Mouse (Mus musculus) C2C12 (cell line): ENCODE data around the gene Llgl2.

ENCODE experiments used
- CEBPB ChIP-seq: IDR thresholded peaks from one replicate; pipeline ENCODE4 v1.6.1; 2011; ENCODE audit warnings: low read depth, mild to moderate bottlenecking, control low read depth, moderate library complexity
- CTCF ChIP-seq: IDR thresholded peaks from one replicate; pipeline ENCODE4 v1.5.1; 2011; ENCODE audit not compliant: control insufficient read depth, insufficient read depth, insufficient read length
- MAX ChIP-seq: IDR thresholded peaks from one replicate; pipeline ENCODE4 v1.6.1; 2011; ENCODE audit warnings: mild to moderate bottlenecking, control low read depth
- MYOD1 ChIP-seq: IDR thresholded peaks from one replicate; pipeline ENCODE4 v1.6.1; 2011; ENCODE audit warnings: low read depth; ENCODE audit not compliant: control insufficient read depth, insufficient read length
- MYOG ChIP-seq: IDR thresholded peaks from one replicate; pipeline ENCODE4 v1.6.1; 2011; ENCODE audit not compliant: control insufficient read depth, insufficient read length; ENCODE audit errors: extremely low read depth
- USF1 ChIP-seq: IDR thresholded peaks from one replicate; pipeline ENCODE4 v1.6.1; 2011; ENCODE audit warnings: low read depth, mild to moderate bottlenecking, control low read depth, moderate library complexity

GRCm38 (mm10) chr11:115796898-115797297, 27.0 kb upstream of the Llgl2 start:
- TF ChIP-seq CTCF (no peak), USF1 (no peak), MYOG (no peak), MAX (no peak), MYOD1 (no peak), CEBPB (no peak)
